Mouse (Mus musculus) left cerebral cortex, adult 9 months (tissue): Measurements from ENCODE around the gene H2-T23.
"Not testable (repeated sequence)": the region's sequence is repeated elsewhere in the genome, so short reads cannot be mapped to it uniquely, and the experiment has no call there.

Experiments used
- DNase-seq, 2 experiments: peaks; one replicate each; pipeline ENCODE4 v3.0.0; 2022; ENCODE audit warnings: low spot score in 2 of 2

H2-T23 gene

DNA sequence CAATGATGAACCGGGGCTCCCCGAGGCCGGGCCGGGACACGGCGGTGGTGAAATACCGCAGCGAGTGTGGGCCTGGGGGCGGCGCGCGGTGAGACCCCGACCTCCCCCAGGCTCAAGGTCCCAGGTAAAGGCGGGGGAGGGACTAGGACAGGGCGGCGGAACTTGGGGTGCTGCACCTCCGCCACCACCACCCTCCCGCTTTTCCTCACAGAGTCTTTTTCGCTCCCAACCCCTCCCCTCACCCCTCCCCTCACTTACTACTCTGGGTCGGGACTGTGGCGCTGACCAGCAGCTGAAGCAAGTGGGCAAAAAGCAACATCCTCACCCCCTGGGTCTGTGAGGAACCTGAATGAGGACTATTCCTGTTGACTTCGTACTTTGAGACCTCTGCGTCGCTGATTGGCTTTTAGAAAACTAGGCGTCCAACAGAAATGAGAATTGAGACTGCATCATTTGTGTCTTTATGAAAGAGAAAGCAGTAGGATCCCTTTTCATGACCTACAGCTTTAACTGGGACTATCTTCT is at the start of gene H2-T23:
H2-T23 (minus strand) TSS at position 505 of the 525 bp plus-strand sequence.
- peak in 1 of 2 experiments; percentile 42 for DNase-seq

GRCm38 (mm10) chr17:36081901-36082300 is 49.2 kb upstream of the H2-T23 start:
- DNase-seq = not testable (repeated sequence)

DNA sequence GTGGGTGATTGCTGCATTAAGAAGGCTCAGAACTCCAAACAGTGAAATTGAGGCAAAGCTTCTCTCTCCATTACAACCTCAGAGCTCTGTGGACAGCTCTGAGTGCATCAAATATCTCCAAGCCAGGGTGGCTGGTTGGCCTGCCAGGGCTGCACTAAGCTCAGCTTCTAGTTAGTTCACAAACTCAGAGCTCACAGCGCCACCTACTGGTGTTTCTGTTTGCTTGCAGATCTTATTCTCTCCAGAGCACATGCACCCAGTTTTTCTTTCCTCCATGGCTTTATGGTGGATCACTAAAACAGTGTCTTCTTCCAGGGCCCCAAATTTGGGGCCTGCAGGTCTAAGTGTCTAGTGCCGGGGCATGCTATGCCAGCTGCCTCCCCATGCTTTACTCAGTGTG is 28.2 kb upstream of the H2-T23 start:
- peak in 1 of 2 experiments; percentile 86 for DNase-seq

GRCm38 (mm10) chr17:36058362-36058761 is 25.7 kb upstream of the H2-T23 start, which contains the start of gene Gm11127:
TSS of gene Gm11127 (minus strand) at chr17:36058371.
- not testable (repeated sequence) for DNase-seq

DNA sequence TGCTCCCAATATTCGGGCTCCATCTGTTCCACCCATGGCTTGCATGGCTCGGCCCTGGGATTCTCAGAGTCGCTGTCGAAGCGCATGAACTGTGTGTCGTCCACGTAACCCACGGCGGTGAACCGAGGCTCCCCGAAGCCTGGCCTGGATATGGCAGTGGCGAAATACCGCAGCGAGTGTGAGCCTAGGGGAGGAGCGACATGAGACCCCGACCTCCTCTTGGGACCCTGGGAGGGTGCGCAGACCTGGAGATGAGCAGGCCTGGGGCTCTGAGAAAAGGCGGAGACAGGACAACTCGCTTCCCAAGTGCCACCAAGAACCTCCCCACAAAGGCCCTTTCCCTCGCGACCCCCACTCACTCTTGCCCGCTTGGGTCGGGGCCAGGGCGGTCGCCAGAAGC is 25.3 kb upstream of the H2-T23 start:
- not testable (repeated sequence) for DNase-seq

- no peak for DNase-seq
These were observed 10.6 kb upstream of the H2-T23 start for GRCm38 (mm10) chr17:36043286-36043685.

GRCm38 (mm10) chr17:36042610-36043169 is 10.0 kb upstream of the H2-T23 start, which contains the start of the genes H2-T22 and Gm6034:
TSS of gene H2-T22 (minus strand) at chr17:36042747.
TSS of gene Gm6034 (plus strand) at chr17:36042961.
- DNase-seq = peak; percentile 79 to 87

DNA sequence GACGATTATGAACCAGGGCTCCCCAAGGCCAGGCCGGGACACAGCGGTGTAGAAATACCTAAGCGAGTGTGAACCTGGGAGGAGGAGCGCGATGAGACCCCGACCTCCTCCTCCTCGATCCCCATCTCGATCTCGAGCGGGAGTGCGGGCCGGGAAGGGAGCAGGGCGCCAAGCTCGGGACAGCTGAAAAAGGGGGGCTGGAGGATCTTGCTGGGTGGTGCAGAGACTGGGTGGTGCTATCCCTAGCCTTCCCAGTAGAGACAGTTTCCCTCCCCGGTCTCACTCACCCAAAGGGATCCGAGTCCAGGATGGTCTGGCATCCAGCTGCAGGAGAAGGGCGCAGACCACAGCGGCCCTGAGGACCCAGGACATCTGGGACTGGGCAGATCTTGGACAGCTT is 9.4 kb upstream of the H2-T23 start:
- not testable (repeated sequence) for DNase-seq

DNA sequence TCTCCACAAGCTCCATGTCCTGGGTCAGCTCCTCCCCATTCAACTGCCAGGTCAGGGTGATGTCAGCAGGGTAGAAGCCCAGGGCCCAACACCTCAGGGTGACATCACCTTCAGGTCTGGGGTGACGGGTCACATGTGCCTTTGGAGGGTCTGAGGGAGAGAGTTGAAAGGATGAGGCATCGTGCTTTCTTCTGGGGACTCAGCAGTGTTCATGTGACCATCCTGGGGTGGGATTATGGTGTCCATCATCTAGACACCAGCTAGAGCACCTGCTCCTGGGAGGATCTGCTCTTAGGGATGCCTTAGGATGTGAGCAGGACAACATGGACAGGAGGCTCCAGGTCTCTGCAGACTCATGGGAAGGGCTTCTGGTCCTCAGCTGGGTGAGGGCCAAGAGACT is 7.9 kb upstream of the H2-T23 start:
- DNase-seq = not testable (repeated sequence)

DNA sequence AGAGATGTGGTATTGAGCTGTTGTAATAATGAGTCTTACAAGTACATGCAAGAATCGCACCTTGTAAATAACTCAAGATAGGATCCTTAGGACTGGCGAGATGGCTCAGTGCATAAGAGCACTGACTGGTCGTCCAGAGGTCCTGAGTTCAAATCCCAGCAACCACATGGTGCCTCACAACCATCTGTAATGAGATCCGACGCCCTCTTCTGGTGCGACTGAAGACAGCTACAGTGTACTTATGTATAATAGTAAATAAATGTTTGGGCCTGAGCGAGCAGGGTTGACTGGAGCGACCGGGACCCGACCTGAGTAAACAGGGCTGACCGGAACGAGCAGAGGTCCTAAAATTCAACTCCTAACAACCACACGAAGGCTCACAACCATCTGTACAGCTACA is 3.5 kb upstream of the H2-T23 start:
- DNase-seq = not testable (repeated sequence)

DNA sequence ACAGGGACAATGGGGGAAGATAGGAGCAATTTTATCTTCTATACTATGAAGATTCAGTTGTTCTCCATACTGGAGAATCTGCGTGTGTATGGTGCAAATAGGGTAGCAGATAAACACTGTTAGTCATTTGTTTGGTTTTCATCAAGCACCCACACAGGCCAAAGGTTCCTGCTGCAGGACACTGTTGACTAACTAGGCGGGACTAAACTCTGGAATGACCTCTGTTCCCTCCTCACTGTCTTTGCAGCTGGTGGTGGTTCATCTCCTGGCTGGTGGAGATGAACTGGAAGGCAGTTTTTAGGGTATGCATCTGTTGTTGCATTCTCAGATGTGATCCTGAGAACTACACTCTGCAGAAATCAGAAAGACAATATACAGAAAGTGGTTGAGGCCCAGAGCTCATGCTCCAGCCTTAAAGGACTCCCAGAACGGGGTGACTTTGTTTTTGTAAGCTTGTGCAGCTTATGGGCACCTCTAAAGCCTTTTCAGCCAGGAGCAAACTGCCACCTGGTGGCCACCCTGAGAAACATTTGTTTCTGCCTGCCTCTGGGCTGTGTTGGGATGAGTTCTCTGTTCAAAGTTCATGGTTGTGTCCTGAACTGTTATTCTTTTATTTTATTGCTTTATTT is 2.5 kb upstream of the H2-T23 start:
- DNase-seq = peak in 1 of 2 experiments; percentile 63

- DNase-seq = not testable (repeated sequence)
These were observed 1.9 kb upstream of the H2-T23 start for GRCm38 (mm10) chr17:36034524-36034923.

- peak in 1 of 2 experiments; percentile 53 for DNase-seq
These were observed 898 bp downstream of the H2-T23 start for GRCm38 (mm10) chr17:36031583-36032331.

DNA sequence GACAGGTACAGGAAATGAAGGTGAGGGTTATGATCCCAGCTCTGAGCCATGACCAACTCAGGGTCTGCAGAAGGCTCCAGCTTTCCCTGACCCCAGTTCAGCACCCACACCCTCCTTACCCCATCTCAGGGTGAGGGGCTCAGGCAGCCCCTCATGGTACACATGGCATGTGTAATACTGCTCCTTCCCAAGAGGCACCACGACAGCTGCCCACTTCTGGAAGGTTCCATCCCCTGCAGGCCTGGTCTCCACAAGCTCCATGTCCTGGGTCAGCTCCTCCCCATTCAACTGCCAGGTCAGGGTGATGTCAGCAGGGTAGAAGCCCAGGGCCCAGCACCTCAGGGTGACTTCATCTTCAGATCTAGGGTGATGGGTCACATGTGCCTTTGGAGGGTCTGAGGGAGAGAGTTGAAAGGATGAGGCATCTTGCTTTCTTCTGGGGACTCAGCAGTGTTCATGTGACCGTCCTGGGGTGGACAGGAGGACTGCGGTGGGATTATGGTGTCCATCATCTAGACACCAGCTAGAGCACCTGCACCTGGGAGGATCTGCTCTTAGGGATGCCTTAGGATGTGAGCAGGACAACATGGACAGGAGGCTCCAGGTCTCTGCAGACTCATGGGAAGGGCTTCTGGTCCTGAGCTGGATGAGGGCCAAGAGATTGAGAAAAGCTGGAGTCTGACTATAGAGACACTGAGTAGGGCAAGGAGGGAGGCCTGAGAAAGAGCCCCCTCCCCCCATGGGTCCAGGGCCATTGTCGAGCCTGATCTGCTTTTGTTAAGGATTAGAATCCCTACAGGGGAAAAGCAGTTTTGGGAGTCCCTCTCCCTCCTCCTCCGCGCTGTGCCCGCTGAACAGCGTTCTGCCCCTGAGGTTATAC is 1.7 kb downstream of the H2-T23 start:
- not testable (repeated sequence) for DNase-seq

- not testable (repeated sequence) for DNase-seq
These were observed 2.5 kb downstream of the H2-T23 start for GRCm38 (mm10) chr17:36030046-36030702.

- DNase-seq = no peak
These were observed 3.6 kb downstream of the H2-T23 start for GRCm38 (mm10) chr17:36028879-36029619.

- no peak for DNase-seq
These were observed 5.0 kb downstream of the H2-T23 start for GRCm38 (mm10) chr17:36027663-36028062.

- DNase-seq = peak in 1 of 2 experiments; percentile 21
These were observed 6.8 kb downstream of the H2-T23 start for GRCm38 (mm10) chr17:36025901-36026300.

DNA sequence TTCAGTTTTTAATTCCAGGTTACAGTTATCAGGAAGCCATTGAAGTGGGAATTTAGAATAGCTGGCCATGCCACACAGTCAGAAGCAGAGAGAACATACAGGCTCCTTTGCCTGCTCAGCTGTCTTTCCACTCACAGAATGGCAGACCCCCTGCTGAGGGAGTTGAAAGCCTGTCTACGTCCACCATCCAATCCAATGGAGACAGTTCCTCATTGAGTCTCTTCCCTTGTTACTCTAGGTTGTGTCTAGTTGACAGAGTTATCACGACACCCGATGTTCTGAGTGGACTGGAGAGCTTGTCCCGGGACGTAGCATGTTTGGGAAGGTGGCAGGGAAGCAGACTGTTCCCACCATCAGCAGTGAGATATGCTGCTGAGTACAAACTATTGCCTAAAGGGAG is 7.5 kb downstream of the H2-T23 start:
- no peak for DNase-seq
